Mouse (Mus musculus) heart, embryonic 12.5 days (tissue): Measurements from ENCODE around the gene Ccs. TPM values are rescaled to one million over a fixed set of nuclear protein-coding genes. Genes with fewer than 3 reads are reported as not detected.

ENCODE experiments used
- ATAC-seq: fragments of 200-750 bp; cut with Nextera tagmentation; 2 replicates; pipeline ENCODE4 v1.8.0; 2017; ENCODE audit warnings: moderate TSS enrichment, moderate library complexity; ENCODE audit not compliant: insufficient number of reproducible peaks, low FRiP score
- H3K27ac ChIP-seq: fragments of 300-500 bp; sonication (generic); 2 replicates; pipeline ENCODE4 v1.5.1; 2016; ENCODE audit warnings: mild to moderate bottlenecking, moderate library complexity; ENCODE audit not compliant: poor library complexity, severe bottlenecking
- H3K27me3 ChIP-seq: fragments of 300-500 bp; sonication (generic); replicated peaks from 2 replicates; pipeline ENCODE4 v1.6.1; 2016; ENCODE audit warnings: mild to moderate bottlenecking, moderate library complexity
- H3K36me3 ChIP-seq: fragments of 300-500 bp; sonication (generic); 2 replicates; pipeline ENCODE4 v1.6.1; 2016; ENCODE audit warnings: mild to moderate bottlenecking, moderate library complexity
- H3K4me1 ChIP-seq: fragments of 300-500 bp; sonication (generic); replicated peaks from 2 replicates; pipeline ENCODE4 v1.6.1; 2016; ENCODE audit warnings: mild to moderate bottlenecking
- H3K4me2 ChIP-seq: fragments of 300-500 bp; sonication (generic); 2 replicates; pipeline ENCODE4 v1.6.1; 2016; ENCODE audit warnings: mild to moderate bottlenecking, moderate library complexity
- H3K4me3 ChIP-seq: fragments of 300-500 bp; sonication (generic); 2 replicates; pipeline ENCODE4 v1.5.1; 2016; ENCODE audit warnings: mild to moderate bottlenecking
- H3K9ac ChIP-seq: fragments of 300-500 bp; sonication (generic); 2 replicates; pipeline ENCODE4 v1.6.1; 2016; ENCODE audit warnings: mild to moderate bottlenecking, moderate library complexity
- H3K9me3 ChIP-seq: fragments of 300-500 bp; sonication (generic); replicated peaks from 2 replicates; pipeline ENCODE4 v1.6.1; 2016; ENCODE audit warnings: mild to moderate bottlenecking, moderate library complexity
- WGBS: fragments of 180-500 bp; shearing (Covaris S2); methylation state at CpG from one replicate; pipeline ENCODE4 v1.1.7; 2016; 5-methylcytosine and 5-hydroxymethylcytosine counted together
- polyA plus RNA-seq: library from polyadenylated mRNA; unstranded; fragments of >200 nt; fragmentation: Nextera tagmentation; extraction: Ambion mirVana; gene quantifications from 2 replicates; pipeline ENCODE4 v1.2.1, GENCODE M21; 2016

The Ccs gene
- polyA plus RNA-seq, 1 experiment from 2014 or later: 34.5 TPM

- no peak for ATAC-seq
- H3K9me3 ChIP-seq: no peaks in the 10 kb centered on the region
- no peak overlapping the region for H3K4me3 ChIP-seq
- peaks cover 75% of the 10 kb centered on the region for H3K36me3 ChIP-seq
- peaks cover 22% of the 10 kb centered on the region for H3K4me1 ChIP-seq
- H3K27me3 ChIP-seq: no peaks in the 10 kb centered on the region
- 89% methylated on average over 2 of the region's 2 CpGs for WGBS
- H3K27ac ChIP-seq: no peak overlapping the region
- no peak overlapping the region for H3K9ac ChIP-seq
- H3K4me2 ChIP-seq: no peak overlapping the region
These were observed 56.2 kb downstream of the Ccs start for GRCm38 (mm10) chr19:4782891-4783290.

Other genes starting within 250 kb of the Ccs start
- 7.6 and 8.0 TPM in 2 replicates for gene Lrfn4, start 223.7 kb downstream of the Ccs start, polyA plus RNA-seq
- gene Rce1, start 213.7 kb downstream of the Ccs start, polyA plus RNA-seq: 36.5 and 38.3 TPM in 2 replicates
- 1.2 and 2.0 TPM in 2 replicates for gene Gm960, start 140.7 kb downstream of the Ccs start, polyA plus RNA-seq
- gene Sptbn2, start 128.2 kb downstream of the Ccs start, polyA plus RNA-seq: 0.26 TPM in 2 replicates
- gene Rbm4b, start 82.8 kb downstream of the Ccs start, polyA plus RNA-seq: 36.2 and 41.2 TPM in 2 replicates
- 39.8 and 46.8 TPM in 2 replicates for gene Rbm4, start 45.4 kb downstream of the Ccs start, polyA plus RNA-seq
- 27.0 and 29.6 TPM in 2 replicates for gene Gm21992, start 27.7 kb downstream of the Ccs start, polyA plus RNA-seq
- gene Rbm14, start 27.7 kb downstream of the Ccs start, polyA plus RNA-seq: 59.8 and 64.5 TPM in 2 replicates
- 0.05 TPM in 1 of 2 replicates, not detected in the other for gene Ccdc87, start within 50 bp of the Ccs start, polyA plus RNA-seq
- gene Ctsf, start 15.8 kb upstream of the Ccs start, polyA plus RNA-seq: 36.2 and 41.1 TPM in 2 replicates
- gene Actn3, start 38.6 kb upstream of the Ccs start, polyA plus RNA-seq: 4.1 and 4.2 TPM in 2 replicates
- 9.6 TPM in 2 replicates for gene Zdhhc24, start 39.3 kb upstream of the Ccs start, polyA plus RNA-seq
- gene Bbs1, start 67.3 kb upstream of the Ccs start, polyA plus RNA-seq: 2.8 and 3.4 TPM in 2 replicates
- 108 and 110 TPM in 2 replicates for gene Dpp3, start 89.0 kb upstream of the Ccs start, polyA plus RNA-seq
- gene Peli3, start 103.8 kb upstream of the Ccs start, polyA plus RNA-seq: 0.46 and 0.92 TPM in 2 replicates
- gene Mrpl11, start 122.8 kb upstream of the Ccs start, polyA plus RNA-seq: 104 and 110 TPM in 2 replicates
- gene Npas4, start 151.0 kb upstream of the Ccs start, polyA plus RNA-seq: 0.08 and 0.13 TPM in 2 replicates
- gene Slc29a2, start 184.5 kb upstream of the Ccs start, polyA plus RNA-seq: 8.7 and 9.9 TPM in 2 replicates
- gene B4gat1, start 199.5 kb upstream of the Ccs start, polyA plus RNA-seq: 48.2 and 49.1 TPM in 2 replicates
- 1.6 and 2.0 TPM in 2 replicates for gene AC124502.3, start 199.6 kb upstream of the Ccs start, polyA plus RNA-seq
- 28.1 and 28.3 TPM in 2 replicates for gene Brms1, start 202.0 kb upstream of the Ccs start, polyA plus RNA-seq
- 4.7 and 6.2 TPM in 2 replicates for gene Rin1, start 211.1 kb upstream of the Ccs start, polyA plus RNA-seq
- 21.4 and 23.0 TPM in 2 replicates for gene Cd248, start 228.7 kb upstream of the Ccs start, polyA plus RNA-seq
- gene Tmem151a, start 246.2 kb upstream of the Ccs start, polyA plus RNA-seq: 4.4 TPM in 2 replicates
- gene Yif1a, start 249.2 kb upstream of the Ccs start, polyA plus RNA-seq: 76.0 and 82.8 TPM in 2 replicates